Mouse (Mus musculus) testis, adult 2 months (tissue): ENCODE measurements around the gene Stag1. TPM values are rescaled to one million over a fixed set of nuclear protein-coding genes. Genes with fewer than 3 reads are reported as not detected.

ENCODE experiments used
- H3K27ac ChIP-seq: fragments of 200-500 bp; 2 replicates; pipeline ENCODE4 v1.5.1; 2012; ENCODE audit warnings: low read depth, low read length; ENCODE audit not compliant: control insufficient read depth, insufficient read depth
- H3K27me3 ChIP-seq: fragments of 200-500 bp; 2 replicates; pipeline ENCODE4 v1.6.1; 2012; ENCODE audit warnings: mild to moderate bottlenecking, low read length, moderate library complexity; ENCODE audit not compliant: control insufficient read depth, insufficient read depth
- H3K36me3 ChIP-seq: fragments of 200-500 bp; 2 replicates; pipeline ENCODE4 v1.6.1; 2012; ENCODE audit warnings: mild to moderate bottlenecking, low read length; ENCODE audit not compliant: control insufficient read depth, insufficient read depth
- H3K4me1 ChIP-seq: fragments of 200-500 bp; 2 replicates; pipeline ENCODE4 v1.6.1; 2012; ENCODE audit warnings: low read length; ENCODE audit not compliant: control insufficient read depth, insufficient read depth
- H3K4me3 ChIP-seq: fragments of 200-500 bp; 2 replicates; pipeline ENCODE4 v1.5.1; 2012; ENCODE audit warnings: low read depth, mild to moderate bottlenecking, low read length, moderate library complexity, mixed read lengths; ENCODE audit not compliant: control insufficient read depth
- CTCF ChIP-seq: fragments of 200-500 bp; IDR thresholded peaks from 2 replicates; pipeline ENCODE4 v1.5.1; 2012; ENCODE audit warnings: low read depth, mild to moderate bottlenecking, inconsistent platforms, low read length, moderate library complexity; ENCODE audit not compliant: control insufficient read depth, insufficient read depth, insufficient replicate concordance
- POLR2A ChIP-seq: fragments of 200-500 bp; IDR thresholded peaks from 2 replicates; pipeline ENCODE4 v1.6.1; 2012; ENCODE audit warnings: low read depth, mild to moderate bottlenecking, inconsistent platforms, low read length, moderate library complexity; ENCODE audit not compliant: control insufficient read depth
- polyA plus RNA-seq: library from polyadenylated mRNA; depleted of rRNA; stranded (reverse); fragments of >200 nt; gene quantifications from 2 replicates; pipeline ENCODE4 v1.2.3, GENCODE M21; 2012

Gene Stag1
- polyA plus RNA-seq, 1 experiment: 7.0 TPM

DNA sequence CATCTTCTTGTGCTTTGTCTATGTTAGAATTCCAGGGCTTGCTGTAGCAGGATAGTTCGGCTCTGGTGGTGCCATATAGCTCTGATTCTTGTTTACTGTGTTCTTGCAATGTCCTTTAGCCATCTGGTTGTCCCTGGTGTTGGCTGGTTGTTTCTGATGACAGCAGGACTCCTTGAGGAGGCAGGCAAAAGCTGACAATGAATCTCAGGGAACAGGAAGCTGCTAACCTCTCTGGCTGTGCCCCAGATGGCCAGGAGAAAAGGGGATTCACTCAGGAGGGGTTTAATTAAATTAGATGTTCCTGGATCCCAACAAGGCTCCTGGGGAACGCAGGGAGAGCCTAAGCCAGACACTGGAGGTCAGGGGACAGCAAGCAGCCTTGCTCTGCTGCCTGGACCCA, 344.4 kb downstream of the Stag1 start:
- Histone ChIP-seq H3K27me3 (no peaks in the 10 kb centered on the region), H3K4me3 (no peak overlapping the region), H3K4me1 (no peaks in the 10 kb centered on the region), H3K36me3 (no peaks in the 10 kb centered on the region), H3K27ac (no peak overlapping the region)
- TF ChIP-seq CTCF: no peak
- no peak for TF ChIP-seq POLR2A

DNA sequence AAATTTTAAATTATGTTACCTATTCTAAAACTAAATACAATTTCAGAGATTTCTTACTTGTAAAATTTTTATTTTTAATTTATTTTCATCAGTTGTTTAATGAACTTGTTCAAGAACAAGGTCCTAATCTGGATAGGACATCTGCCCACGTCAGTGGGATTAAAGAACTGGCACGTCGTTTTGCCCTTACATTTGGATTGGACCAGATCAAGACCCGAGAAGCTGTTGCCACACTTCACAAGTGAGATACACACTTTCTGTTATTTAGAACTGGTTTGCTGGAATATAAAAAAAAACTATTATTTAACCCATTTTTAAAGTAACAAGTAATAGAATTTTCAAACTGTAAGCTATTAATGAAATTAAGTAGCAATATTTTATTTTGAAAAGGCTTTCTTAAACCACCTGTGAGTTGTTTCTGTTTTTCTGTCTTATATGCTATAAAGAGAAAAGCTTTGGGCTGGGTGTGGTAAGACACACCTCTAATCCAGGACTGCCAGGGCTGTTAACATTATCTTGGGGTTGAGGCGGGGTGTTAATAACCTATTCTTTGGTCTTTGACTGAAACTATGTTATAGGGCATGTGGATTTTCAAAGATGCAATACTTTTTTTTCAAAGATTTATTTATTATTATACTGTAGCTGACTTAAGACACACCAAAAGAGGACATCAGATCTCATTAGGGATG, 347.2 kb downstream of the Stag1 start:
- Histone ChIP-seq H3K4me1 (no peaks in the 10 kb centered on the region), H3K36me3 (no peaks in the 10 kb centered on the region)

DNA sequence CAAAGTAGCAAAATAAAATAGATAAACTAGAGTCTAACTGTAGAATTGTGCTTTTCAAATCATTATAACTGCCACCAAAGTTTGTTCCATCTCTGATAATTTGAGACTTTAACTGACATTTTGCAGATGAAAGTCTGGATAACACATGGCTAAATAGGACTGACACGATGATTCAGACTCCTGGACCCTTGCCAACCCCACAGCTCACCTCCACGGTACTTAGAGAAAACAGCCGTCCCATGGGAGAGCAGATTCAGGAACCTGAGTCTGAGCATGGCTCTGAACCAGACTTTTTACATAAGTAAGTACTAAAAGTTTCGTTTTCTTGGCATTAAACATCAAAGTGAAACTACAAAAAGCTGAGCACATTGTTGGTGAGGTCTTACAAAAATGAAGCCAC, 353.9 kb downstream of the Stag1 start:
- H3K4me3 ChIP-seq: no peak overlapping the region
- H3K27me3 ChIP-seq: no peaks in the 10 kb centered on the region
- no peaks in the 10 kb centered on the region for H3K36me3 ChIP-seq
- no peaks in the 10 kb centered on the region for H3K4me1 ChIP-seq
- TF ChIP-seq CTCF: no peak
- no peak for TF ChIP-seq POLR2A
- no peak overlapping the region for H3K27ac ChIP-seq

More for the DNA sequence above, 347.2 kb downstream of the Stag1 start:
- TF ChIP-seq POLR2A: no peak
- Histone ChIP-seq H3K27me3 (no peaks in the 10 kb centered on the region), H3K4me3 (no peak overlapping the region), H3K27ac (no peak overlapping the region)

DNA sequence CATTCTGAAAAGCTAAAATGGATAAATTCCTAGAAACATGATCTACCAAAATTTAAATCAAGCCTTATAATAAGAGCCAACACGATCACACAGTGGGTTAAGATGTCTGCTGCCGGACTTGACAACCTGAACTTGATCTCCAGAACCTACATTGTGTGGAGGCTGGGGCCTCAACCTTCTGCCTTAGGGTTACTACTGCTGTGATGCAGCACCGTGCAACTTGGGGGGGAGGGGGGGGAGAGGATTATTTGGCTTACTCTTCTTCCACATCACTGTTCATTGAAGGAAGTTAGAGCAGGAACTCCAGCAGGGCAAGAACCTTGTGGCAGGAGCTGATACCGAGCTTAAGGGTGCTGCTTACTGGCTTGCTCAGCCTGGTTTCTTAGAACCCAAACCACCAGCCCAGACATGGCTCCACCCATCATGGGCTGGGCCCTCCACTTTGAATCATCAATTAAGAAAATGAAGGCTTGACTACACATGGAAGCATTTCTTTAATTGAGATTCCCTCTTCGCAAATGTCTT, 365.4 kb downstream of the Stag1 start:
- Histone ChIP-seq H3K27ac (no peak overlapping the region), H3K27me3 (no peaks in the 10 kb centered on the region), H3K4me3 (no peak overlapping the region), H3K36me3 (no peaks in the 10 kb centered on the region), H3K4me1 (no peaks in the 10 kb centered on the region)
- TF ChIP-seq CTCF (no peak), POLR2A (no peak)

DNA sequence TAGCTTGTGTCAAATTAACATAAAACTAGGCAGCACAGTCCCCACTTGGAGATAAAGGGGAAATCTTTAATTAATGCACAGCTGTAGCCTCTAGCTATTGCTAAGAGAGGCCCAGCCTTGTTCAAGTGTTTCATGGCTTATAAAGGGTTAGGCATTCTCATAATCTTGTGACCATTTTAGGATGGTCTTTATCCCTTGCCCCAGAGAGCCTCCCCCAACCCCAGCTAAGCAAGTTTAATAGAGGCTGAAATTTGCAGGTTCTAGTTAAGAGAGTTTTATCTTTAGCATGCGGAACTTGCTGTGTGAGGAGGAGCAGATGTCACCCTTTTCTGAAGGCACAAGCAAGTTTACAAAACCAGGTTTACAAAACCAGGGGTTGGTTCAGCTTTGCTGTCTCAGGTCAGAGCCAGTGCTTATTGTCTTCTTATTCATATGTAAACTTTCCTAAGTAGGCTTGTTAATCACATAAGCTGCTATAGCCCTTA, 365.9 kb downstream of the Stag1 start:
- no peaks in the 10 kb centered on the region for H3K27me3 ChIP-seq
- TF ChIP-seq CTCF (no peak), POLR2A (no peak)
- no peaks in the 10 kb centered on the region for H3K36me3 ChIP-seq
- no peak overlapping the region for H3K4me3 ChIP-seq
- no peak overlapping the region for H3K27ac ChIP-seq
- H3K4me1 ChIP-seq: no peaks in the 10 kb centered on the region

DNA sequence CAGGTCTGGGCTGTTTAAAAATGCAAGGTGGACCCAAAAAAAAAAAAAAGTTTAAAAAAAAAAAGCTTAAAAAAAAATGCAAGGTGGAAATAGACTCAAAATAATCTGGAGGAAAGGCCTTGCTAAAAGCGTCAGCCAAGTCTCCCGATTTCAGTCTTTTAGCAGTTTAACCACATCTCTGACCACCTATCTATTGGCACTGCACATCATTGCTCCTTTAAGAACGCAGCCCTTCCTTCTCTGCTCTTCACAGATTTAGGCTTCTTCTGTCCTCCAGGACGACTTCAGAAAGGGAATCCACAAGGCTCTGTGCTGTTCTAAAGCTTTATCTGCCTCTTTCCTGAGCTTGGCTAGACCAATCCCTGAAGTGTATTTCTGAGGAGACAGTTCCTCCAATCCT, 366.5 kb downstream of the Stag1 start:
- TF ChIP-seq POLR2A: no peak
- TF ChIP-seq CTCF: no peak
- H3K36me3 ChIP-seq: no peaks in the 10 kb centered on the region
- no peaks in the 10 kb centered on the region for H3K27me3 ChIP-seq
- no peaks in the 10 kb centered on the region for H3K4me1 ChIP-seq
- H3K27ac ChIP-seq: no peak overlapping the region
- no peak overlapping the region for H3K4me3 ChIP-seq

DNA sequence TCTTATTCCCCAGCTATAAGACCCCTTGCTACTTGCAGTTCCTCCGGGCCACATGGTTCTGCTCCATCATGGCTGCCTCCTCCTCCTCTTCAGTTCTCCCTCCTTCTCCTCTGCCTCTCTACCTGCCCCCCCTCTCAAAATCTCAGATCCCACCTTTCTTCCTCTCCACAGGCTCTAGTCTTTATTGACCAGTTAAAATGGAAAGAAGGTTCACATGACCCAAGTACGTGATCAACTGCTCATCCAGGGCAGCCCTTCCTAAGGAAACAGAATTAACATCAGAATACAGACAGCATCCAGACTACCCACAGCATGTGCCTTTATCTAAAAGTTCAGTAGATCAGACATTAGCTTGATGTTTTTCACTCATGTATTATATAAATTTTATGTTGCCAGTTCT, 371.9 kb downstream of the Stag1 start:
- H3K4me1 ChIP-seq: no peaks in the 10 kb centered on the region
- H3K27me3 ChIP-seq: no peaks in the 10 kb centered on the region
- TF ChIP-seq CTCF (no peak), POLR2A (no peak)
- H3K36me3 ChIP-seq: no peaks in the 10 kb centered on the region
- H3K27ac ChIP-seq: no peak overlapping the region
- H3K4me3 ChIP-seq: no peak overlapping the region
